Mouse (Mus musculus) embryo, embryonic 11 days (tissue): ENCODE results near the gene Hdlbp.

Source experiments
- DNase-seq: peaks from one replicate; pipeline ENCODE4 v3.0.0-alpha.2; 2015

Hdlbp gene

GRCm38 (mm10) chr1:93445111-93445821 lies 33.3 kb downstream of the Hdlbp start:
- DNase-seq: peak; percentile 90

GRCm38 (mm10) chr1:93444405-93445110 lies 34.1 kb downstream of the Hdlbp start:
- peak; percentile 82 for DNase-seq

GRCm38 (mm10) chr1:93439321-93439720 lies 39.3 kb downstream of the Hdlbp start:
- DNase-seq: no peak

GRCm38 (mm10) chr1:93432087-93432486 lies 46.5 kb downstream of the Hdlbp start:
- DNase-seq: no peak

GRCm38 (mm10) chr1:93403403-93403802 lies 75.2 kb downstream of the Hdlbp start:
- no peak for DNase-seq

GRCm38 (mm10) chr1:93401191-93402052 lies 77.2 kb downstream of the Hdlbp start:
- peak; percentile 47 for DNase-seq

- DNase-seq: no peak
These were observed 89.7 kb downstream of the Hdlbp start for GRCm38 (mm10) chr1:93388906-93389305.

- DNase-seq: no peak
These were observed 91.4 kb downstream of the Hdlbp start for GRCm38 (mm10) chr1:93387198-93387597.

GRCm38 (mm10) chr1:93379117-93379516 lies 99.5 kb downstream of the Hdlbp start:
- DNase-seq: no peak

- DNase-seq: no peak
These were observed 101.3 kb downstream of the Hdlbp start for GRCm38 (mm10) chr1:93377307-93377706.

GRCm38 (mm10) chr1:93373665-93374064 lies 105.0 kb downstream of the Hdlbp start, which contains the start of gene Ano7:
TSS of gene Ano7 (plus strand) at chr1:93373930.
- no peak for DNase-seq

- no peak for DNase-seq
These were observed 113.0 kb downstream of the Hdlbp start for GRCm38 (mm10) chr1:93365641-93366040.

- DNase-seq: no peak
These were observed 116.0 kb downstream of the Hdlbp start for GRCm38 (mm10) chr1:93362661-93363060.
